Mouse (Mus musculus) megakaryocyte, embryonic 14.5 days (primary cell): ENCODE results near the gene Phyhipl.

Experiments
- FLI1 ChIP-seq: IDR thresholded peaks from 2 replicates; pipeline ENCODE4 v1.6.1; 2012; ENCODE audit warnings: low read length, inconsistent platforms, mixed read lengths
- GATA1 ChIP-seq: IDR thresholded peaks from 3 replicates; pipeline ENCODE4 v1.6.1; 2012; ENCODE audit warnings: mixed read lengths, low read length, inconsistent platforms, borderline replicate concordance

GRCm38 (mm10) chr10:70532249-70532648 is 123.5 kb downstream of the Phyhipl start:
- no peak for TF ChIP-seq GATA1
- TF ChIP-seq FLI1, result no peak
